Mouse (Mus musculus) kidney, postnatal 25 days (tissue): ENCODE results near the gene Swap70.

Experiments
- DNase-seq, 2 experiments: peaks; one replicate each; pipeline ENCODE4 v3.0.0; 2021; ENCODE audit warnings: mixed read lengths in 2 of 2

Swap70 gene

DNA sequence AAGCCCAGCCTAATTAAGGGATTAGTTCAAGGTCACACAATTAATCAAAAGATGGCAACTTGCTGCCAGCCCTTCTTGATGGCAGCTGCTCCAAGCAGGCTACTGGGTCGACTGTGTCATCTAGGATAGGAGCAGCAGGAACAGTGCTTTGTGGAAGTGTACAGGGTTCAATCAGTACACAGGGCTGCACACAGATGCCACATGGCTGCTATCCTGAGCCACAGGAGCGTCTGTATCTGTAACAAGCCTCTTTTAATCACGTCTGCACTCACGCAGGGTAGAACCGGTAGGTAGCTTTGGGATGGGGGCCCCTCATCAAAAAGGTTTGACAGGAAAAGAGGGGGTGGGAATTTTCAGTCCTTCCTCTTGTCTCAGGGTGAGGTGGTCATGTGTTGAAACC is 84.8 kb downstream of the Swap70 start:
- DNase-seq, result no peak

- DNase-seq, result no peak
Measured at GRCm38 (mm10) chr7:110307741-110308140, 86.2 kb downstream of the Swap70 start.

GRCm38 (mm10) chr7:110309246-110309645 is 87.7 kb downstream of the Swap70 start:
- DNase-seq, result no peak

GRCm38 (mm10) chr7:110313392-110314055 is 92.0 kb downstream of the Swap70 start:
- no peak for DNase-seq

DNA sequence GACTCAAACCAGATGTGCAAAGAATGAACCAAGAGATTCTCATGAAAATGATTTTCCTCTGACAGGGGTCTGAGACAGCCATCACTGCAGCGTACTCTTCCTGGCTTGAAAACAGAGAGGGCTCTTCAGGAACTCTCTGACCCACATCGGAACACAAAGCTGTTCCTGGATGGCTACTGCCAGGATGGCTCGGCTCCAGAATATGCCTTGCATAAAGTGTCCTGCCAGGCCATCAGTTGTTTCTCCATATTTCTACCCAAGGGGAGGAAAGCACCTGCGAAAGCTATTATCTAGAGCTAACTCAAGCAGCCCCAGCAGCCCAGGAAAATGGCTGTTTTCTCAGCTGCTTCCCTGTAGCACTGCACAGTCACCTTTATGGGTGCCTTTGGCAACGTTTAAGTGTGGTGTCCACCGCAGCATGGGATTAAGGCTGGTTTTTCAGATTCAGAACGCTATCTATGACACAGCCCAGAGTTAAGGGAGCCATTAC is 92.9 kb downstream of the Swap70 start:
- DNase-seq, result no peak

GRCm38 (mm10) chr7:110315352-110315751 is 93.8 kb downstream of the Swap70 start:
- peak in 1 of 2 experiments; percentile 25 for DNase-seq

- no peak for DNase-seq
Measured at GRCm38 (mm10) chr7:110317412-110317811, 95.9 kb downstream of the Swap70 start.

DNA sequence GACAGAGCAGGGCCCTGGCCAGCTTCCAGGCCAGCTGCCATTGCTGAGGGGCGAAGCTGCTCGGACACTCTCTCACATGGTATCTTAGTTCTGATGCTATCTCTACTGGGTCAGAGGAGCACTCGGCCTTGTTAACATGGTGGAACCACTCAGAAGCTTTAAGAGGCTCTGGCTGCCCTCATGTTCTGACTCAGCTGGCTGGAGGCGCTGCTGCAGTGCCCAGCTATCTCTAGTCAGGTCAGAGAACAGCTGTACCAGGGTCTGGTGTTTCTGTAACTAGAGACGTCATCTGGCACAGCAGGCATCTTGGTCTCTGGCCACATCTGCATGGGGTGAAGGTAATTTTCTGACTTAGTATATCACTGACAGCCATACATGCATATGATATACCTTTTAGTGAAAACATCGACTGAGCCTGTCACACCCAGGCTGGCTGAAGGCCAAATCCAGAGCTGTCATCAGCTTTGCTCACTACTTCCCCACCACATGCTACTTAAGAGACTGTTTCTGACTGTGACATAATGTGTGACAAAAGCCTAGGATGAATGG is 97.5 kb downstream of the Swap70 start:
- no peak for DNase-seq

DNA sequence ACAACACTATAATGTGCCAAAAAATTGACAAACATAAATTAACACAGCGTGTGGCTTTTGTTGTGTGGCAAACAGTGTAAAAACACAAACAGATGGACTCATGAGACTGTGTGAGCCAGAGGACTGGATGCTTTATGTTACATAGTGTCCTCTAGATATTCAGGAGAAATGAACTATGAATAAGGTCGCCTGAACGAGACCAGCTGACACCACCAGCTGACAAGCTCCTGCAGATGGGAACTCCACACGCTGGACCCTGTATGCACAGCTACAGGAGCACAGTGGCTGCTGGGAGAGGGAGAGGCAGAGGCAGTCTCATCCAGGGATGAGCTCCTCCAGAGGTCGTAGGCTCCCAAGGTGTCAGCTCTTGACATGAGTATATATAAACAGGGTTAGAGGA is 99.6 kb downstream of the Swap70 start:
- no peak for DNase-seq

DNA sequence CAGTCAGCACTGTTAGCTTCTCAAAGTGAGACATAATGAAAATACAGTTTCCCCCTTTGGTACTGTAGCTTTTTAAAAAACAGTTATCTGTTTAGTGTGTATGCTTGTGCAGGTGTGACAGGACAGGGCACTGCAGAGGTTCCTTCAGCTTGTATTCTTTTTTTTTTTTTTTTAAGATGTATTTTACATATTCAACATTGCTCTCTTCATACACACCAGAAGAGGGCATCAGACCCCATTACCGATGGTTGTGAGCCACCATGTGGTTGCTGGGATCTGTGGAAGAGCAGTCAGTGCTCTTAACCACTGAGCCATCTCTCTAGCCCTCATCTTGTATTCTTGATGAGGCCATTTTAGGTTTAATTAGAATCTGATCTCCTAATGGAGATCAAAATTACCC is 103.3 kb downstream of the Swap70 start:
- DNase-seq, result no peak

DNA sequence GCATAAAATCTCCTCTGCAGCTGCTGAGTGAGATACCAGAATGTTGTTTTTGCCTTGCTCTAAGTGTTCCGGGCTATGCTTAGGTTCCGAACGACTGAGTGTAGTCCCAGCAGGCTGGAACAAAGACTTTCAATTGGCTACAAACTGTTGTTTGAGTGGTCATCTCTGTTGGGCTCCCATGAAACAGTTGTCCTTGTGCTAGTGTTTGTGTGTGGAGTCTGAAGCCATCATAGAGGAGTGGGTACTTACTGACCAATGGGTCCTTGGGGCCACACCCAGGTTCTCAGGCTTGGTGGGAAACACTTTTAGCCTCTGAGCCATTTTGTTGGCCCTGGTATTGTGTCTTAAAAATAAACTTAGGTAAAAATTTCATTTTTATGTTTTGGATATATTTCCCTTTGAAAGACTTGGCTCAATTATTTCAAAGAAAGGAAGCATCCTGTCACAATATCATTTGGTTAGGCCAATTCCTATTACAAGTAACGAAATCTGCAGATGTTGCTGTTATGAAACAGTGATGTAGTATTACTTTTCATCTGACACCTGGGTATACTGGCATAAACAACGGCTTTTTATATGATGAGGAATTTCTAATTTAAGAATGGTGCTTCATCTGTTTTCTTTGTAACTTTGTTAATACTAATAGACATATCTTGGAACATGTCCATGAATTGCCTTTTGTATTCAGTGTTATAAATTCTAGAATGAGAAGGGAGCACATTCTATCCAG is 104.0 kb downstream of the Swap70 start:
- DNase-seq, result no peak
